Mouse (Mus musculus): ENCODE data around the gene Anapc16. TPM values are rescaled to one million over a fixed set of nuclear protein-coding genes. Genes with fewer than 3 reads are reported as not detected.
A peak's percentile ranks its signal among the peaks of the same experiment; 100 is the strongest.

Anapc16 gene
- polyA plus RNA-seq, 1 experiment from 2014 or later = 120 TPM

DNA sequence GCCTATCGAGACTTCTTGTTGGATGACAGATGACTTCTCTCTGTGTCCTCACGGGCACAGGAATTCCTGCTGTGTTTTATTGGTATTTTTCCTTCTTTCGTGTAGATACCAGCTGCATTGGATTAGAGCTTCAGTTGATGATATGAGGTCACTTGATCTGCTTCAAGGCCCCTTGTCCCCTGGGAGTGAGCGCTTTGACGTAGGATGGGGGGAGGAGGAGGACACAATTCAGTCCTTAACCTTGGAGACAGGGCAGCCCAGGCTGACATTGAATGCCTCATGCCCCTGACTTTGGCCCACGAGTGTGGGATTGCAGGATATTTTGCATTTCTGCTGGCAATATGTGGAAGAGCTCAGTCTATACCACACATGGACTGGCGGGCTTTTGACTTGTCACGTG is 28.6 kb upstream of the Anapc16 start:
- no peak for ATAC-seq (ENCODE audit: low read depth)
- Histone ChIP-seq H3K9ac (replicated peaks; ENCODE audit: low read depth, low read length) (no peak overlapping the region), H3K36me3 (ENCODE audit: control insufficient read depth, insufficient read depth, low read length) (no peaks in the 10 kb centered on the region), H3K4me1 (ENCODE audit: control insufficient read depth, insufficient read depth, low read length) (peaks cover 21% of the 10 kb centered on the region), H3K27ac (ENCODE audit: low read depth, low read length) (0 out of 2 replicates have a peak overlapping the region, but pooled peaks have one; percentile 12), H3K4me3 (ENCODE audit: low read depth, low read length) (no peak overlapping the region), H3K27me3 (ENCODE audit: control insufficient read depth, insufficient read depth, low read length) (no peaks in the 10 kb centered on the region), H3K9me3 (ENCODE audit: control insufficient read depth, low read length) (no peaks in the 10 kb centered on the region), H3K4me2 (ENCODE audit: low read depth, low read length) (no peak overlapping the region)
- WGBS = 72% methylated on average over 8 of the region's 8 CpGs

DNA sequence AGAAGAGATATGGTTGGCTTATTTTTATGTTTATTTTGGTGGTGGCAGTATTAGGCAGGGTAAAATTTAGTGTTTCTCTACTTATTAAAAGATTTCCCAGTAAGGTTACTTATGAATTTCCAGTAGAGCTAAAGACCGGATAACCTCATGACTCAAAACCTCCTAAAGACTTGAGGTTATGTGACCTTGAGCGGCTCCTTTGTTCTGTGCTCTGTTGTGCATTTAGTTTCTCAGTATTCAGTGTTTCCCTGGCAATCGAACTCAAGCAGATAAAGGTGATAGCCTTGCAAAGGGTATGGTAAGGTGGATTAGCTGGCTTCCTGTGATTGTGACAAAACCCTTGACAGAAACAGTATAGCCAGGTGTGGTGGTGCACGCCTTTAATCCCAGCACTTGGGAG is 26.5 kb upstream of the Anapc16 start:
- no peaks in the 10 kb centered on the region for H3K36me3 ChIP-seq (ENCODE audit: control insufficient read depth, insufficient read depth, low read length)
- 95% methylated on average over 4 of the region's 4 CpGs for WGBS
- H3K9ac ChIP-seq (replicated peaks; ENCODE audit: low read depth, low read length) = no peak overlapping the region
- peaks cover 21% of the 10 kb centered on the region for H3K4me1 ChIP-seq (ENCODE audit: control insufficient read depth, insufficient read depth, low read length)
- no peak for ATAC-seq (ENCODE audit: low read depth)
- H3K27ac ChIP-seq (ENCODE audit: low read depth, low read length) = no peak overlapping the region
- no peak overlapping the region for H3K4me2 ChIP-seq (ENCODE audit: low read depth, low read length)
- no peaks in the 10 kb centered on the region for H3K9me3 ChIP-seq (ENCODE audit: control insufficient read depth, low read length)
- no peaks in the 10 kb centered on the region for H3K27me3 ChIP-seq (ENCODE audit: control insufficient read depth, insufficient read depth, low read length)
- no peak overlapping the region for H3K4me3 ChIP-seq (ENCODE audit: low read depth, low read length)

DNA sequence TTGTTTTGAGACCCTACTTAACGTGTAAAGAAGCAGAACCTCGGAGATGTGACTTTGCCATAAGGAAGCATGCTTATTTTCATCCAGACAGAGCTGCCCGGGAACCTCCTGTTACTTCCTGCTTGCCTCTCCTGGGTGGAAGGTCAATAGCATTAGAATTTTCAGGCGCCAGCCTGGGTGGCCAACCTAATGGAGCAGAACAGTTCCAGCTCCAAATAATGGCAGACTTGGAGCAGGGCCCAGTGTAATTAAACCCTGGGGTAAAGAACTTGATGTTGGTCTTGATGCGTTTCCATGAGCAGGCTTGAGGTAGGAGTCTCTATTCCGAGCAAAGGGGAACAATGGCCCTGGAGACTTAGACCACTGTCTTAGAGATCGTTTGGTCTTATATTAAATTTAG is 26.0 kb upstream of the Anapc16 start:
- WGBS = 39% methylated on average over 7 of the region's 7 CpGs
- no peaks in the 10 kb centered on the region for H3K27me3 ChIP-seq (ENCODE audit: control insufficient read depth, insufficient read depth, low read length)
- H3K4me2 ChIP-seq (ENCODE audit: low read depth, low read length) = no peak overlapping the region
- H3K9me3 ChIP-seq (ENCODE audit: control insufficient read depth, low read length) = no peaks in the 10 kb centered on the region
- H3K9ac ChIP-seq (replicated peaks; ENCODE audit: low read depth, low read length) = no peak overlapping the region
- peaks cover 21% of the 10 kb centered on the region for H3K4me1 ChIP-seq (ENCODE audit: control insufficient read depth, insufficient read depth, low read length)
- H3K27ac ChIP-seq (ENCODE audit: low read depth, low read length) = no peak overlapping the region
- ATAC-seq (ENCODE audit: low read depth) = peak; percentile 10; the same call in 1 of the 2 replicates
- H3K4me3 ChIP-seq (ENCODE audit: low read depth, low read length) = no peak overlapping the region
- H3K36me3 ChIP-seq (ENCODE audit: control insufficient read depth, insufficient read depth, low read length) = no peaks in the 10 kb centered on the region

DNA sequence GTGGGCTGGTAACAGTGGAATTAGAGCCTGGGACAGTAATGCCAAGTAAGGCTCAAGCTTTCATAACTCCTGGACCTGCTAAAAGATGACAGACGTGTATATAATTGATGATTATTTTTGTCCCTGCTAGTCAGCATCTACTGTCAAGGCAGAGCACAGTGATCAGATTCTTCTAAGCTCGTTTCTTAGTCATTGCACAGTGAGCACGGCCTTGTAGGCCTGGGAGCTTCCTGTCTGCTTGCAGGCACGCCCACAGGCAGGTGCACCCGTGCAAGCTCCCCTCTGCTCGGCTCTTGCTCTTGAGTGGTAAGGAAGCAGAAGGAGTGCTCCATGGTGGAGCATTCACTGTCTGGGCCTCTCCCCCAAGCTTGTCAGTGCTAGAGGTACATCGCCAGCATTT is 25.2 kb upstream of the Anapc16 start:
- H3K36me3 ChIP-seq (ENCODE audit: control insufficient read depth, insufficient read depth, low read length) = no peaks in the 10 kb centered on the region
- H3K4me1 ChIP-seq (ENCODE audit: control insufficient read depth, insufficient read depth, low read length) = peaks cover 21% of the 10 kb centered on the region
- H3K27ac ChIP-seq (ENCODE audit: low read depth, low read length) = no peak overlapping the region
- H3K4me3 ChIP-seq (ENCODE audit: low read depth, low read length) = no peak overlapping the region
- ATAC-seq (ENCODE audit: low read depth) = no peak
- 84% methylated on average over 7 of the region's 7 CpGs for WGBS
- H3K4me2 ChIP-seq (ENCODE audit: low read depth, low read length) = no peak overlapping the region
- no peaks in the 10 kb centered on the region for H3K9me3 ChIP-seq (ENCODE audit: control insufficient read depth, low read length)
- no peak overlapping the region for H3K9ac ChIP-seq (replicated peaks; ENCODE audit: low read depth, low read length)
- H3K27me3 ChIP-seq (ENCODE audit: control insufficient read depth, insufficient read depth, low read length) = no peaks in the 10 kb centered on the region

DNA sequence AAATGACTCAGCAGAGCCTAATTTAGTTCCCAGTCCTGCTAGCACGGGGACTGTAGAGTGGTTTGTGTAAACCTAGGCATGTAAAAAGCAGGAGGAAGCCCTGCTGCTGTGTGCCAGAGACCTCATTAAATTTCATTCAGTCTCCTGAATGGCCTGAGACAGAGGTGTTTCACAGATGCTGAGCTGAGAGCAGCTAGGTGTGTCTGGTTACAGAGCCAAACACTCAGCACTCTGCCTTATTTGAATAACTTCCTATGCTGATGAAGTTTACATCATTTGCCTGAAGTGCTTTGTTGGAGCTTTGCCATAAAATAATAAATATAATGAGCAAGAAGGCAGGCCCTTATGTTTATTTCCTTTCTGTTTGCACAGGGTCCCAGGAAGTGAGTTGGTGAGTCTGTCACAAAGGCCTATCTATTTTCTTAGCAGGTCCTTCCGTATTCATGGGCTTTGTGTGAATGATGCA is 24.7 kb upstream of the Anapc16 start:
- ATAC-seq (ENCODE audit: low read depth) = peak; percentile 32; the same call in 1 of the 2 replicates
- H3K4me3 ChIP-seq (ENCODE audit: low read depth, low read length) = no peak overlapping the region
- H3K36me3 ChIP-seq (ENCODE audit: control insufficient read depth, insufficient read depth, low read length) = no peaks in the 10 kb centered on the region
- no peaks in the 10 kb centered on the region for H3K9me3 ChIP-seq (ENCODE audit: control insufficient read depth, low read length)
- 45% methylated on average over 2 of the region's 2 CpGs for WGBS
- H3K9ac ChIP-seq (replicated peaks; ENCODE audit: low read depth, low read length) = no peak overlapping the region
- peaks cover 21% of the 10 kb centered on the region for H3K4me1 ChIP-seq (ENCODE audit: control insufficient read depth, insufficient read depth, low read length)
- H3K4me2 ChIP-seq (ENCODE audit: low read depth, low read length) = no peak overlapping the region
- H3K27ac ChIP-seq (ENCODE audit: low read depth, low read length) = 0 out of 2 replicates have a peak overlapping the region, but pooled peaks have one; percentile 23
- H3K27me3 ChIP-seq (ENCODE audit: control insufficient read depth, insufficient read depth, low read length) = no peaks in the 10 kb centered on the region

DNA sequence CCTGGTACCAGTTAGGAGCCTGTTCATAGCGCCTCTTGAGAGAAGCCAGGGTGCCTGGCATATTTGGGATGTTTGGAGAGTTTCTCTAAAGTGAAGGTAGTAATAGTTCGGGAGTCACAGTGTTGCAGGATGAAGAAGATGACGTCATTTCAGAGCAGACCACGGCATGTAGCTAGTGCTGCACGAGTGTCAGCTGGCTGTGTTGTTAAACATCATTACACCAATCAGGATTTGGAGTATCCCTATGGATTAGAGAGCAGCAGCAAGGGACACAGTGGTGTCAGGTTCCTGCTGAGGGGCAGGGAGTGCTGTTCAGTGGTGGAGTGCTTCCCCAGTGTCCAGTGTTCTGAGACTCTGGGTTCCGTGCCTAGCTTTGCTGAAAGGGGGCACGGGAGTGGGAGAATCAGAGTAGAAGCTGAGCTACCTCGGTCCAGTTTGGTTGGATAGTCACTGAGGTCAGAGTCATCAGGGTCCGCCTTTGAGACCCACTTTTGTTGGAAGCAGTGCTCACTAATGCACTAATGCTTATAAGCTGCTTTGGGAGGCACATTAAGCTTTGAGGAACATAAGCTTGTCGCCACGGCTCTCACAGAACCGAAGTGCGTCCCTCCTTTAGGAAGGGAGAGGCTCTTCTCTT is 23.9 kb upstream of the Anapc16 start:
- ATAC-seq (ENCODE audit: low read depth) = no peak
- Histone ChIP-seq H3K9me3 (ENCODE audit: control insufficient read depth, low read length) (no peaks in the 10 kb centered on the region), H3K9ac (replicated peaks; ENCODE audit: low read depth, low read length) (no peak overlapping the region), H3K27ac (ENCODE audit: low read depth, low read length) (peak overlapping the region; percentile 62; the same call in 1 of the 2 replicates), H3K27me3 (ENCODE audit: control insufficient read depth, insufficient read depth, low read length) (no peaks in the 10 kb centered on the region), H3K4me3 (ENCODE audit: low read depth, low read length) (no peak overlapping the region), H3K36me3 (ENCODE audit: control insufficient read depth, insufficient read depth, low read length) (no peaks in the 10 kb centered on the region), H3K4me1 (ENCODE audit: control insufficient read depth, insufficient read depth, low read length) (peaks cover 15% of the 10 kb centered on the region), H3K4me2 (ENCODE audit: low read depth, low read length) (no peak overlapping the region)
- 67% methylated on average over 13 of the region's 13 CpGs for WGBS

DNA sequence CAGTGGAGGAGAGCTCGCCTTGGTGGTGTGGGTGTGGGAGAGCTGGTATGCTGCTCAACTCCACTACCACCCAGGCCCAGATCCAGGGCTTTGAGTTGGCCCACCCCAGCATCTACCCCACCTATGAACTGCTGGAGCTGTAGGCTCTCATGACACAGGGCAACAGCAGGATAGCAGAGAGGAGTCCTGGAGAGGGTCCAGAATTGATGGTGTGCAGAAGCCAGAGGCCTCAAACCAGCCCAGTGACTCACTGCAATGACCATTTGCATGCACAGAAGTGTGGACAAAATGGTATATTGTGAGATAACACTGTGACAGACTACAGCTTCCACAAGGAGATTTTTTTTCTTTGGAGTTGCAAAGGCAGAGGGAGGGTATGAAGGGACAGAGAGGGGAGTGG is 20.8 kb upstream of the Anapc16 start:
- WGBS = 94% methylated on average over 1 of the region's 1 CpGs
- H3K4me2 ChIP-seq (ENCODE audit: low read depth, low read length) = no peak overlapping the region
- no peak overlapping the region for H3K27ac ChIP-seq (ENCODE audit: low read depth, low read length)
- peaks cover 11% of the 10 kb centered on the region for H3K4me1 ChIP-seq (ENCODE audit: control insufficient read depth, insufficient read depth, low read length)
- H3K27me3 ChIP-seq (ENCODE audit: control insufficient read depth, insufficient read depth, low read length) = no peaks in the 10 kb centered on the region
- no peak overlapping the region for H3K9ac ChIP-seq (replicated peaks; ENCODE audit: low read depth, low read length)
- H3K36me3 ChIP-seq (ENCODE audit: control insufficient read depth, insufficient read depth, low read length) = no peaks in the 10 kb centered on the region
- no peak for ATAC-seq (ENCODE audit: low read depth)
- no peaks in the 10 kb centered on the region for H3K9me3 ChIP-seq (ENCODE audit: control insufficient read depth, low read length)
- H3K4me3 ChIP-seq (ENCODE audit: low read depth, low read length) = no peak overlapping the region

DNA sequence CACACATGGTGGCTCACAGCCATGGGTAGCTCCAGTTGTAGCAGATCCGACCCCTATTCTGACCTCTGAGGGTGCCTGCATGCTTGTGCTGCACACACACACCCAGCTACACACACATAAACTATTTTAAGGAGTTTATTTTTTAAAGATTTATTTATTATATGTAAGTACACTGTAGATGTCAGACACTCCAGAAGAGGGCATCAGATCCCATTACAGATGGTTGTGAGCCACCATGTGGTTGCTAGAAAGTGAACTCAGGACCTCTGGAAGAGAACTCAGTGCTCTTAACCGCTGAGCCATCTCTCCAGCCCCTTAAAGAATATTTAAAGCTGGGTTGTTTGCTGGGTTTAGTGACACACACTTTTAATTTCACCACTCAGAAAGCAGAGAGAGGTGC is 16.4 kb upstream of the Anapc16 start:
- no peaks in the 10 kb centered on the region for H3K4me1 ChIP-seq (ENCODE audit: control insufficient read depth, insufficient read depth, low read length)
- H3K9ac ChIP-seq (replicated peaks; ENCODE audit: low read depth, low read length) = no peak overlapping the region
- WGBS = 76% methylated on average over 2 of the region's 2 CpGs
- no peak overlapping the region for H3K27ac ChIP-seq (ENCODE audit: low read depth, low read length)
- no peaks in the 10 kb centered on the region for H3K27me3 ChIP-seq (ENCODE audit: control insufficient read depth, insufficient read depth, low read length)
- H3K9me3 ChIP-seq (ENCODE audit: control insufficient read depth, low read length) = no peaks in the 10 kb centered on the region
- no peak overlapping the region for H3K4me3 ChIP-seq (ENCODE audit: low read depth, low read length)
- ATAC-seq (ENCODE audit: low read depth) = no peak
- H3K4me2 ChIP-seq (ENCODE audit: low read depth, low read length) = no peak overlapping the region
- 0 out of 2 replicates have a peak, but pooled peaks cover 7% of the 10 kb centered on the region for H3K36me3 ChIP-seq (ENCODE audit: control insufficient read depth, insufficient read depth, low read length)

DNA sequence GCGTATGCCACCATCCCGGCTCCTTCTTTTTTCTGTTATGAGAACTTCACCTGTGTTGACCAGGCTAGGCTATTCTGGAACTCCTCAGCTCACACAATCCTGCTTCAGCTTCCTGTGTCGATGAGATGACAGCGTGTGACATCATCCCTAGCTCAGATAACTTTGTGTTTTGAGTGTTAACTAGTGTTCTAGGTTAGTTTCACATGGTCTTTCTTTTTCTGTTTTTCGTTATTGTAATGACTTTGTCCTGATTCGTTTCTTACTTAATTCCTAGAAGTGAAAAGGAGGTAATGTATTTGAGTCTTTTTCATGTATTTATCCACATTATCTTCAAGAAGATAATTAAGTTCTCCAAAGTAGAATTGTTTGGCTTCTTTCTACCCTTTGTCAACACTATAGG is 13.3 kb upstream of the Anapc16 start:
- Histone ChIP-seq H3K27me3 (ENCODE audit: control insufficient read depth, insufficient read depth, low read length) (no peaks in the 10 kb centered on the region), H3K27ac (ENCODE audit: low read depth, low read length) (no peak overlapping the region), H3K4me2 (ENCODE audit: low read depth, low read length) (no peak overlapping the region), H3K4me1 (ENCODE audit: control insufficient read depth, insufficient read depth, low read length) (no peaks in the 10 kb centered on the region), H3K9me3 (ENCODE audit: control insufficient read depth, low read length) (no peaks in the 10 kb centered on the region), H3K4me3 (ENCODE audit: low read depth, low read length) (no peak overlapping the region), H3K36me3 (ENCODE audit: control insufficient read depth, insufficient read depth, low read length) (peaks cover 11% of the 10 kb centered on the region; the same call in 1 of the 2 replicates), H3K9ac (replicated peaks; ENCODE audit: low read depth, low read length) (no peak overlapping the region)
- ATAC-seq (ENCODE audit: low read depth) = no peak
- 94% methylated on average over 6 of the region's 6 CpGs for WGBS
